Mouse (Mus musculus) testis, adult 2 months (tissue): ENCODE data around the gene Kirrel3.

Source experiments
- CTCF ChIP-seq: fragments of 200-500 bp; IDR thresholded peaks from 2 replicates; pipeline ENCODE4 v1.5.1; 2012; ENCODE audit warnings: low read depth, mild to moderate bottlenecking, inconsistent platforms, low read length, moderate library complexity; ENCODE audit not compliant: control insufficient read depth, insufficient read depth, insufficient replicate concordance
- POLR2A ChIP-seq: fragments of 200-500 bp; IDR thresholded peaks from 2 replicates; pipeline ENCODE4 v1.6.1; 2012; ENCODE audit warnings: low read depth, mild to moderate bottlenecking, inconsistent platforms, low read length, moderate library complexity; ENCODE audit not compliant: control insufficient read depth

DNA sequence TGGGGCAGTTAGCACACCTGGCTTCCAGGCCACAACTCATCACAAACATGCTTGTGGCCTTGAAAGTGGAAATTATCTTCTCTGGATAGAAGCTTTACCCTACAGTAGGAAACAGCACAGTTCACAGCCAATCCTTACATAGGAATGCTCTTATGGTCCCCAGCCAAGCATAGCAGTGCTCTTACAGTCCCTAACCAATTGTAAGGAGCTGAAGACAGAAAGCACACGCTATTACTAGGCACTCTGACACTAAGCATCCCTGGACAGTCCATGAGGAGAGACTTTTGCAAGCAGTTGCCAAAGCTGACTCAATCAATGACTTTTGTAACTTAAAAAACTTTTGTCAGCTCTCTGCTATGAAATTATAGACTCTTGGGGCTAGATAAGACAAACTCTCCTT lies 181.5 kb downstream of the Kirrel3 start:
- TF ChIP-seq CTCF (no peak), POLR2A (no peak)
